Mouse (Mus musculus) MEL-GATA-1-ER (cell line): ENCODE measurements at regions not wholly inside any gene's neighbourhood (a gene's known extent, or its start where the extent isn't known, plus 50 kb on each side); places are given as distances from the start of the nearest gene placed in this dataset.

Experiments used
- DNase-seq: peaks from one replicate; pipeline ENCODE4 v3.0.0-alpha.2; 2012; ENCODE audit warnings: low read depth; ENCODE audit errors: extremely low read depth

DNA sequence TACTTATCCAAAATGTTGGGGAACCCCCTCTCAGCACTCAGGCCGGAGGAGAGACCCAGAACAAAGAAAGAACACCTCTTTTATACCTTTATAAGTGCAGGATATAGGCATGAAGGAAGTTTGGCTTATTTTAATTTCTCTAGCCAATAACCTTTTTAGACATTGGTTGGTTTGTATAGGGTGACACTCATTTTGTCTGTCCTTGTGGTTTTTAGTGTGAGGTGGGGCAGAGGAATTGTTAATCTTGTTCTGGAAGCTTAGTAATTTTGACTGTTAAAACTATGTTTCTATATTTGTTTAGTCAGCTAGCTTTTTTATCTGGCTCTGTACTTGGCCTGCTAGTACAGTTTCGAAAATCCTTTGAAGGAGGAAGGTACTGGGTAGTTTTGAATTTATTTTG lies 276.4 kb upstream of the 3830403N18Rik start:
- DNase-seq: peak; percentile 74
